Mouse (Mus musculus) embryonic facial prominence, embryonic 14.5 days (tissue): ENCODE measurements at regions not wholly inside any gene's neighbourhood (a gene's known extent, or its start where the extent isn't known, plus 50 kb on each side); places are given as distances from the start of the nearest gene placed in this dataset.

ENCODE experiments used
- ATAC-seq: fragments of 200-750 bp; cut with Nextera tagmentation; 2 replicates; pipeline ENCODE4 v1.8.0; 2017; ENCODE audit warnings: low read depth, moderate number of reproducible peaks, moderate TSS enrichment
- DNase-seq: peaks from one replicate; pipeline ENCODE4 v3.0.0-alpha.2; 2015; ENCODE audit warnings: low spot score
- H3K27ac ChIP-seq: fragments of 300-500 bp; sonication (generic); replicated peaks from 2 replicates; pipeline ENCODE4 v1.5.1; 2014; ENCODE audit warnings: low read depth, mild to moderate bottlenecking, low read length, moderate library complexity
- H3K27me3 ChIP-seq: fragments of 300-500 bp; sonication (generic); replicated peaks from 2 replicates; pipeline ENCODE4 v1.6.1; 2014; ENCODE audit warnings: low read length; ENCODE audit not compliant: control insufficient read depth, insufficient read depth
- H3K36me3 ChIP-seq: fragments of 300-500 bp; sonication (generic); 2 replicates; pipeline ENCODE4 v1.6.1; 2014; ENCODE audit warnings: low read length, mixed read lengths; ENCODE audit not compliant: control insufficient read depth, insufficient read depth
- H3K4me1 ChIP-seq: fragments of 300-500 bp; sonication (generic); 2 replicates; pipeline ENCODE4 v1.6.1; 2014; ENCODE audit warnings: antibody characterized with exemption, low read length; ENCODE audit not compliant: control insufficient read depth, insufficient read depth
- H3K4me2 ChIP-seq: fragments of 300-500 bp; sonication (generic); 2 replicates; pipeline ENCODE4 v1.6.1; 2014; ENCODE audit warnings: low read depth, mild to moderate bottlenecking, low read length, moderate library complexity, mixed read lengths
- H3K4me3 ChIP-seq: fragments of 300-500 bp; sonication (generic); 2 replicates; pipeline ENCODE4 v1.5.1; 2014; ENCODE audit warnings: low read depth, mild to moderate bottlenecking, low read length
- H3K9ac ChIP-seq: fragments of 300-500 bp; sonication (generic); 2 replicates; pipeline ENCODE4 v1.6.1; 2014; ENCODE audit warnings: low read depth, mild to moderate bottlenecking, low read length, moderate library complexity, mixed read lengths
- H3K9me3 ChIP-seq: fragments of 300-500 bp; sonication (generic); 2 replicates; pipeline ENCODE4 v1.6.1; 2016; ENCODE audit warnings: low read length; ENCODE audit not compliant: control insufficient read depth
- WGBS: fragments of 180-500 bp; shearing (Covaris S2); extraction: QIAGEN DNeasy Blood & Tissue Kit; methylation state at CpG from one replicate; pipeline ENCODE4 v1.1.7; 2014; 5-methylcytosine and 5-hydroxymethylcytosine counted together

DNA sequence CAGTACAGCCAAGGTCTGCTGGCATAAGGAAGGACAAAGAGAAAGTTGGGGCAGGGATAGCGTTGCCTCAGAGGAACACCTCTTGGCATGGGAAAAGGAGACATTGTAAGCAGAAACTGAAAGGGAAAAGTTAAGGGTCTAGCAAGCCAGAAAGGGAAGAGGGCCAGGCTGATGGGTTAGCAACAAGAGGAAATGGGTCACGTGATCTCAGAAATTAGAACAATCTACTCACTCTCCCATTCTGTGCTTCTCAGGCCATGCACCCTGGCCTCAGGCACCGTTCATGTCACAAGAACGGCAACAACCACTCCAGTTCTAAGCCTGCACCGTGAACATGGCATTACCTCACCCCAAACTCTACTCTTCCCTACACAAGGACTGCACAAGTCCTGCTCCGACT, 54.8 kb upstream of the Slc2a1 start:
- Histone ChIP-seq H3K4me2 (no peak overlapping the region), H3K4me3 (no peak overlapping the region), H3K27me3 (no peaks in the 10 kb centered on the region), H3K36me3 (no peaks in the 10 kb centered on the region), H3K4me1 (no peaks in the 10 kb centered on the region), H3K27ac (no peak overlapping the region), H3K9me3 (no peaks in the 10 kb centered on the region), H3K9ac (no peak overlapping the region)
- ATAC-seq: no peak
- DNase-seq: no peak
- 76% methylated on average over 6 of the region's 6 CpGs for WGBS

DNA sequence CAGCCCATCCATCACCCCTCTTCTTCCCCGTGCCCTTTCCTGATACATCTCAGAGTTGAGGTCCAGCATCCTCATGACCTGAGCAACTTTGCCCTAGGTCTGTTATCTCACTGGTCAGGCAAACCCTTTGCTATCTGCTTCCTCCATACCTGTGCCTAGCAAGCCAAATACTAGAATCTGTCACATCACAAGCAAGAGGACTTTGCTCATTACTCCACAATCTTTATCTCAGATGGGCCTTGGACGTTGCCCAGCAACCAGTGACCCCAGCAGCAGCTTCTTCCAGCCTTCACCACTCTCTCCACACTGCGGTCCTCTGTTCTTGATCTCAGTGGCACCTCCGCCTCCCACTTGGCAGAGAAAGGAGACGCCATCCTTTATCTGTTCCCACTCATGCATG, 54.4 kb upstream of the Slc2a1 start:
- Histone ChIP-seq H3K36me3 (no peaks in the 10 kb centered on the region), H3K27ac (no peak overlapping the region), H3K4me3 (no peak overlapping the region), H3K9ac (no peak overlapping the region), H3K4me2 (no peak overlapping the region), H3K9me3 (no peaks in the 10 kb centered on the region), H3K27me3 (no peaks in the 10 kb centered on the region), H3K4me1 (no peaks in the 10 kb centered on the region)
- DNase-seq: no peak
- no peak for ATAC-seq
- 79% methylated on average over 5 of the region's 5 CpGs for WGBS

GRCm38 (mm10) chr4:119057191-119057590, 51.3 kb upstream of the Slc2a1 start:
- Histone ChIP-seq H3K4me3 (no peak overlapping the region), H3K4me1 (no peaks in the 10 kb centered on the region), H3K27ac (no peak overlapping the region), H3K9ac (no peak overlapping the region), H3K36me3 (no peaks in the 10 kb centered on the region), H3K4me2 (no peak overlapping the region), H3K9me3 (no peaks in the 10 kb centered on the region), H3K27me3 (no peaks in the 10 kb centered on the region)
- ATAC-seq (no peak), DNase-seq (no peak)
- 86% methylated on average over 6 of the region's 6 CpGs for WGBS

- Histone ChIP-seq H3K36me3 (no peaks in the 10 kb centered on the region), H3K4me3 (no peak overlapping the region), H3K4me2 (no peak overlapping the region), H3K27ac (no peak overlapping the region), H3K9me3 (no peaks in the 10 kb centered on the region), H3K27me3 (no peaks in the 10 kb centered on the region), H3K9ac (no peak overlapping the region), H3K4me1 (no peaks in the 10 kb centered on the region)
- no peak for ATAC-seq
- DNase-seq: no peak
- WGBS: 75% methylated on average over 1 of the region's 1 CpGs
Observed at GRCm38 (mm10) chr4:119057826-119058225, 50.7 kb upstream of the Slc2a1 start.
